Mouse (Mus musculus) T-helper 1 cell (primary cell): ENCODE measurements around the gene Piezo1.

Source experiments
- in situ Hi-C: fragments of 300-600 bp; cut with MboI, MseI; formaldehyde crosslinking; loops from one replicate; pipeline ENCODE4 v1.15.1; 2025; ENCODE audit warnings: high pct_unique_total_duplicates

The Piezo1 gene

GRCm38 (mm10) chr8:122551265-122552051, at the start of gene Piezo1:
Piezo1 (minus strand) TSS chr8:122551329.
- in situ Hi-C loops: loop anchor here (25.0 kb wide), 1 partner anchor 1011 kb away; no protein-coding TSS in a partner anchor

GRCm38 (mm10) chr8:122600666-122601065, 49.5 kb upstream of the Piezo1 start:
- in situ Hi-C loops: no loop called here

GRCm38 (mm10) chr8:122596031-122596430, 44.9 kb upstream of the Piezo1 start:
- in situ Hi-C loops: no loop called here

GRCm38 (mm10) chr8:122593783-122594507, 42.8 kb upstream of the Piezo1 start:
- in situ Hi-C loops: no loop called here

- in situ Hi-C loops: no loop called here
These were observed 42.1 kb upstream of the Piezo1 start for GRCm38 (mm10) chr8:122593240-122593639.

- in situ Hi-C loops: no loop called here
These were observed 35.6 kb upstream of the Piezo1 start for GRCm38 (mm10) chr8:122586749-122587148.

- in situ Hi-C loops: no loop called here
These were observed 35.0 kb upstream of the Piezo1 start for GRCm38 (mm10) chr8:122586171-122586570.

GRCm38 (mm10) chr8:122585411-122585891, 34.3 kb upstream of the Piezo1 start:
- in situ Hi-C loops: no loop called here

GRCm38 (mm10) chr8:122584981-122585380, 33.9 kb upstream of the Piezo1 start:
- in situ Hi-C loops: no loop called here

- in situ Hi-C loops: no loop called here
These were observed 29.8 kb upstream of the Piezo1 start for GRCm38 (mm10) chr8:122580926-122581325.

GRCm38 (mm10) chr8:122579196-122579595, 28.1 kb upstream of the Piezo1 start:
- in situ Hi-C loops: no loop called here

GRCm38 (mm10) chr8:122577116-122577515, 26.0 kb upstream of the Piezo1 start:
- in situ Hi-C loops: no loop called here

- in situ Hi-C loops: no loop called here
These were observed 25.5 kb upstream of the Piezo1 start, which contains the start of gene Aprt for GRCm38 (mm10) chr8:122576648-122577022. Aprt (minus strand) TSS chr8:122576909.

GRCm38 (mm10) chr8:122575735-122576647, 24.9 kb upstream of the Piezo1 start:
- in situ Hi-C loops: no loop called here

GRCm38 (mm10) chr8:122575286-122575685, 24.2 kb upstream of the Piezo1 start:
- in situ Hi-C loops: no loop called here

GRCm38 (mm10) chr8:122574667-122575251, 23.6 kb upstream of the Piezo1 start:
- in situ Hi-C loops: loop anchor here (25.0 kb wide), 1 partner anchor 988 kb away; no protein-coding TSS in a partner anchor

- in situ Hi-C loops: loop anchor here (25.0 kb wide), 1 partner anchor 988 kb away; no protein-coding TSS in a partner anchor
These were observed 23.1 kb upstream of the Piezo1 start for GRCm38 (mm10) chr8:122574264-122574663.

- in situ Hi-C loops: loop anchor here (25.0 kb wide), 1 partner anchor 989 kb away; no protein-coding TSS in a partner anchor
These were observed 22.4 kb upstream of the Piezo1 start for GRCm38 (mm10) chr8:122573577-122573976.

- in situ Hi-C loops: loop anchor here (25.0 kb wide), 1 partner anchor 989 kb away; no protein-coding TSS in a partner anchor
These were observed 22.0 kb upstream of the Piezo1 start for GRCm38 (mm10) chr8:122573176-122573575.

GRCm38 (mm10) chr8:122572751-122573150, 21.6 kb upstream of the Piezo1 start:
- in situ Hi-C loops: loop anchor here (25.0 kb wide), 1 partner anchor 990 kb away; no protein-coding TSS in a partner anchor
